Mouse (Mus musculus): ENCODE measurements around the gene Vamp1. TPM values are rescaled to one million over a fixed set of nuclear protein-coding genes. Genes with fewer than 3 reads are reported as not detected.

Vamp1 gene
- polyA plus RNA-seq, 1 experiment = 6.5 TPM

- Histone ChIP-seq H3K27me3 (ENCODE audit: control insufficient read depth, insufficient read depth, insufficient read length) (no peaks in the 10 kb centered on the region), H3ac (ENCODE audit: control insufficient read depth, insufficient read length) (no peak overlapping the region), H3K79me2 (ENCODE audit: control insufficient read depth, insufficient read depth) (no peaks in the 10 kb centered on the region), H3K4me2 (ENCODE audit: low read depth) (no peak overlapping the region), H3K4me3 (no peak overlapping the region), H3K36me3 (ENCODE audit: control insufficient read depth, insufficient read depth) (no peaks in the 10 kb centered on the region)
- TF ChIP-seq USF1 (IDR thresholded peaks at IDR 0.05; ENCODE audit: low read depth) = no peak
- TF ChIP-seq POLR2AphosphoS2 (IDR thresholded peaks at IDR 0.05; ENCODE audit: insufficient read length, low read depth) = no peak
- TF ChIP-seq TCF12 (IDR thresholded peaks at IDR 0.05; ENCODE audit: insufficient read depth, poor library complexity, severe bottlenecking) = no peak
- no peak for TF ChIP-seq MAX (IDR thresholded peaks at IDR 0.05; ENCODE audit: low read depth)
- TF ChIP-seq TCF3 (IDR thresholded peaks at IDR 0.05; ENCODE audit: insufficient read length, low read depth) = no peak
- no peak for TF ChIP-seq POLR2A (IDR thresholded peaks at IDR 0.05; ENCODE audit: insufficient read length, low read depth)
These were observed 21.0 kb downstream of the Vamp1 start for GRCm38 (mm10) chr6:125236341-125236740.

- Histone ChIP-seq H3K36me3 (ENCODE audit: control insufficient read depth, insufficient read depth) (no peaks in the 10 kb centered on the region), H3ac (ENCODE audit: control insufficient read depth, insufficient read length) (no peak within 1 kb of the TSS), H3K79me2 (ENCODE audit: control insufficient read depth, insufficient read depth) (no peaks in the 10 kb centered on the region), H3K4me2 (ENCODE audit: low read depth) (no peak within 1 kb of the TSS), H3K4me3 (no peak within 1 kb of the TSS), H3K27me3 (ENCODE audit: control insufficient read depth, insufficient read depth, insufficient read length) (no peaks in the 10 kb centered on the region)
- TF ChIP-seq USF1 (IDR thresholded peaks at IDR 0.05; ENCODE audit: low read depth) (no peak), MYOD1 (IDR thresholded peaks at IDR 0.05; ENCODE audit: control insufficient read depth in 1 of 3, insufficient read length in 2 of 3, low read depth in 2 of 3) (no peak)
These were observed 21.4 kb downstream of the Vamp1 start, which contains the start of gene Cd27 for GRCm38 (mm10) chr6:125236782-125237181. Gene Cd27, minus strand, starts transcription at chr6:125237010.

GRCm38 (mm10) chr6:125237421-125237820 is 22.1 kb downstream of the Vamp1 start:
- no peaks in the 10 kb centered on the region for H3K27me3 ChIP-seq (ENCODE audit: control insufficient read depth, insufficient read depth, insufficient read length)
- no peak overlapping the region for H3K4me3 ChIP-seq
- no peak overlapping the region for H3K4me2 ChIP-seq (ENCODE audit: low read depth)
- H3K36me3 ChIP-seq (ENCODE audit: control insufficient read depth, insufficient read depth) = no peaks in the 10 kb centered on the region
- H3ac ChIP-seq (ENCODE audit: control insufficient read depth, insufficient read length) = no peak overlapping the region
- H3K79me2 ChIP-seq (ENCODE audit: control insufficient read depth, insufficient read depth) = no peaks in the 10 kb centered on the region
- TF ChIP-seq SRF (IDR thresholded peaks at IDR 0.05; ENCODE audit: control insufficient read depth, insufficient read length, low read depth) (no peak), MYOD1 (IDR thresholded peaks at IDR 0.05; ENCODE audit: control insufficient read depth in 1 of 3, insufficient read length in 2 of 3, low read depth in 2 of 3) (no peak), E2F4 (IDR thresholded peaks at IDR 0.05; ENCODE audit: insufficient read depth) (no peak), REST (IDR thresholded peaks at IDR 0.05; ENCODE audit: insufficient read depth, insufficient read length) (no peak), CEBPB (IDR thresholded peaks at IDR 0.05; ENCODE audit: insufficient read depth, poor library complexity, severe bottlenecking) (no peak), TCF12 (IDR thresholded peaks at IDR 0.05; ENCODE audit: insufficient read depth, poor library complexity, severe bottlenecking) (no peak), MYOG (IDR thresholded peaks at IDR 0.05; ENCODE audit: control insufficient read depth in 1 of 3, insufficient read depth in 1 of 3, insufficient read length in 2 of 3, low read depth in 2 of 3) (no peak), POLR2AphosphoS2 (IDR thresholded peaks at IDR 0.05; ENCODE audit: insufficient read length, low read depth) (no peak), POLR2A (IDR thresholded peaks at IDR 0.05; ENCODE audit: insufficient read length, low read depth) (no peak), MAX (IDR thresholded peaks at IDR 0.05; ENCODE audit: low read depth) (no peak), USF1 (IDR thresholded peaks at IDR 0.05; ENCODE audit: low read depth) (no peak)

GRCm38 (mm10) chr6:125238396-125238795 is 23.0 kb downstream of the Vamp1 start:
- H3K27me3 ChIP-seq (ENCODE audit: control insufficient read depth, insufficient read depth, insufficient read length) = no peaks in the 10 kb centered on the region

GRCm38 (mm10) chr6:125239547-125239946 is 24.2 kb downstream of the Vamp1 start:
- H3K27me3 ChIP-seq (ENCODE audit: control insufficient read depth, insufficient read depth, insufficient read length) = no peaks in the 10 kb centered on the region
- no peaks in the 10 kb centered on the region for H3K79me2 ChIP-seq (ENCODE audit: control insufficient read depth, insufficient read depth)
- no peaks in the 10 kb centered on the region for H3K36me3 ChIP-seq (ENCODE audit: control insufficient read depth, insufficient read depth)
- no peak for TF ChIP-seq CEBPB (IDR thresholded peaks at IDR 0.05; ENCODE audit: insufficient read depth, poor library complexity, severe bottlenecking)
- no peak for TF ChIP-seq SRF (IDR thresholded peaks at IDR 0.05; ENCODE audit: control insufficient read depth, insufficient read length, low read depth)
- TF ChIP-seq MYOD1 (IDR thresholded peaks at IDR 0.05; ENCODE audit: control insufficient read depth in 1 of 3, insufficient read length in 2 of 3, low read depth in 2 of 3) = no peak
- no peak for TF ChIP-seq TCF12 (IDR thresholded peaks at IDR 0.05; ENCODE audit: insufficient read depth, poor library complexity, severe bottlenecking)
- no peak overlapping the region for H3K4me3 ChIP-seq
- H3K4me2 ChIP-seq (ENCODE audit: low read depth) = no peak overlapping the region
- no peak overlapping the region for H3ac ChIP-seq (ENCODE audit: control insufficient read depth, insufficient read length)

More at GRCm38 (mm10) chr6:125238396-125238795, 23.0 kb downstream of the Vamp1 start:
- no peak overlapping the region for H3ac ChIP-seq (ENCODE audit: control insufficient read depth, insufficient read length)
- no peaks in the 10 kb centered on the region for H3K79me2 ChIP-seq (ENCODE audit: control insufficient read depth, insufficient read depth)
- no peak for TF ChIP-seq CEBPB (IDR thresholded peaks at IDR 0.05; ENCODE audit: insufficient read depth, poor library complexity, severe bottlenecking)
- TF ChIP-seq REST (IDR thresholded peaks at IDR 0.05; ENCODE audit: insufficient read depth, insufficient read length) = no peak
- no peak overlapping the region for H3K4me3 ChIP-seq
- H3K4me2 ChIP-seq (ENCODE audit: low read depth) = no peak overlapping the region
- H3K36me3 ChIP-seq (ENCODE audit: control insufficient read depth, insufficient read depth) = no peaks in the 10 kb centered on the region

GRCm38 (mm10) chr6:125240617-125241016 is 25.3 kb downstream of the Vamp1 start:
- Histone ChIP-seq H3K36me3 (ENCODE audit: control insufficient read depth, insufficient read depth) (no peaks in the 10 kb centered on the region), H3K79me2 (ENCODE audit: control insufficient read depth, insufficient read depth) (no peaks in the 10 kb centered on the region), H3K4me2 (ENCODE audit: low read depth) (no peak overlapping the region), H3K27me3 (ENCODE audit: control insufficient read depth, insufficient read depth, insufficient read length) (no peaks in the 10 kb centered on the region), H3K4me3 (no peak overlapping the region), H3ac (ENCODE audit: control insufficient read depth, insufficient read length) (no peak overlapping the region)
- TF ChIP-seq POLR2AphosphoS2 (IDR thresholded peaks at IDR 0.05; ENCODE audit: insufficient read length, low read depth) (no peak), E2F4 (IDR thresholded peaks at IDR 0.05; ENCODE audit: insufficient read depth) (no peak), MYOG (IDR thresholded peaks at IDR 0.05; ENCODE audit: control insufficient read depth in 1 of 3, insufficient read depth in 1 of 3, insufficient read length in 2 of 3, low read depth in 2 of 3) (no peak), MAX (IDR thresholded peaks at IDR 0.05; ENCODE audit: low read depth) (no peak), TCF12 (IDR thresholded peaks at IDR 0.05; ENCODE audit: insufficient read depth, poor library complexity, severe bottlenecking) (no peak), CEBPB (IDR thresholded peaks at IDR 0.05; ENCODE audit: insufficient read depth, poor library complexity, severe bottlenecking) (no peak), REST (IDR thresholded peaks at IDR 0.05; ENCODE audit: insufficient read depth, insufficient read length) (no peak), POLR2A (IDR thresholded peaks at IDR 0.05; ENCODE audit: insufficient read length, low read depth) (no peak), TCF3 (IDR thresholded peaks at IDR 0.05; ENCODE audit: insufficient read length, low read depth) (no peak), MYOD1 (IDR thresholded peaks at IDR 0.05; ENCODE audit: control insufficient read depth in 1 of 3, insufficient read length in 2 of 3, low read depth in 2 of 3) (no peak), USF1 (IDR thresholded peaks at IDR 0.05; ENCODE audit: low read depth) (no peak), SRF (IDR thresholded peaks at IDR 0.05; ENCODE audit: control insufficient read depth, insufficient read length, low read depth) (no peak)
